Mouse (Mus musculus) heart, postnatal 0 days (tissue): Measurements from ENCODE around the gene Dgkz. TPM values are rescaled to one million over a fixed set of nuclear protein-coding genes. Genes with fewer than 3 reads are reported as not detected.

Experiments
- ATAC-seq: fragments of 200-750 bp; cut with Nextera tagmentation; 2 replicates; pipeline ENCODE4 v1.8.0; 2017; ENCODE audit warnings: low read depth, moderate number of reproducible peaks, moderate library complexity; ENCODE audit not compliant: insufficient read depth
- DNase-seq: peaks from one replicate; pipeline ENCODE4 v3.0.0-alpha.2; 2016; ENCODE audit warnings: low spot score
- H3K27ac ChIP-seq: fragments of 300-500 bp; sonication (generic); 2 replicates; pipeline ENCODE4 v1.5.1; 2014; ENCODE audit warnings: low read depth, mild to moderate bottlenecking
- H3K27me3 ChIP-seq: fragments of 300-500 bp; sonication (generic); 2 replicates; pipeline ENCODE4 v1.6.1; 2014; ENCODE audit warnings: low read length, mixed read lengths; ENCODE audit not compliant: control insufficient read depth, insufficient read depth
- H3K36me3 ChIP-seq: fragments of 300-500 bp; sonication (generic); replicated peaks from 2 replicates; pipeline ENCODE4 v1.6.1; 2014; ENCODE audit warnings: low read length, mixed read lengths; ENCODE audit not compliant: control insufficient read depth, insufficient read depth
- H3K4me1 ChIP-seq: fragments of 300-500 bp; sonication (generic); 2 replicates; pipeline ENCODE4 v1.6.1; 2014; ENCODE audit warnings: antibody characterized with exemption; ENCODE audit not compliant: control insufficient read depth, insufficient read depth
- H3K4me2 ChIP-seq: fragments of 300-500 bp; sonication (generic); 2 replicates; pipeline ENCODE4 v1.6.1; 2014; ENCODE audit warnings: low read depth, mild to moderate bottlenecking, low read length, moderate library complexity
- H3K4me3 ChIP-seq: fragments of 300-500 bp; sonication (generic); 2 replicates; pipeline ENCODE4 v1.5.1; 2014; ENCODE audit warnings: low read depth, low read length
- H3K9ac ChIP-seq: fragments of 300-500 bp; sonication (generic); replicated peaks from 2 replicates; pipeline ENCODE4 v1.6.1; 2014; ENCODE audit warnings: low read depth, low read length, mixed read lengths
- H3K9me3 ChIP-seq: fragments of 300-500 bp; sonication (generic); replicated peaks from 2 replicates; pipeline ENCODE4 v1.6.1; 2016; ENCODE audit warnings: low read length; ENCODE audit not compliant: control insufficient read depth
- CTCF ChIP-seq: IDR thresholded peaks from 2 replicates; pipeline ENCODE4 v1.5.1; 2016; ENCODE audit warnings: antibody characterized with exemption, control low read depth, low read depth
- EP300 ChIP-seq: IDR thresholded peaks from 2 replicates; pipeline ENCODE4 v1.6.1; 2016; ENCODE audit warnings: antibody characterized with exemption, low read depth
- WGBS: fragments of 180-500 bp; shearing (Covaris S2); extraction: QIAGEN DNeasy Blood & Tissue Kit; methylation state at CpG from one replicate; pipeline ENCODE4 v1.1.7; 2014; 5-methylcytosine and 5-hydroxymethylcytosine counted together
- polyA plus RNA-seq: library from polyadenylated mRNA; unstranded; fragments of >200 nt; fragmentation: Nextera tagmentation; extraction: Ambion mirVana; gene quantifications from 2 replicates; pipeline ENCODE4 v1.2.1, GENCODE M21; 2015
- total RNA-seq: library from RNA; depleted of rRNA; stranded (reverse); fragments of >200 nt; gene quantifications from 2 replicates; pipeline ENCODE4 v1.2.3, GENCODE M21; 2014; ENCODE audit warnings: low replicate concordance

Gene Dgkz
- total and polyA plus RNA-seq, 2 experiments from 2014 or later = 26.2 to 77.9 TPM

GRCm38 (mm10) chr2:91958701-91959457, 16.8 kb downstream of the Dgkz start:
- 46% methylated on average over 10 of the region's 10 CpGs for WGBS
- Histone ChIP-seq H3K4me3 (no peak overlapping the region), H3K27ac (no peak overlapping the region), H3K9me3 (no peaks in the 10 kb centered on the region), H3K4me1 (peaks cover 59% of the 10 kb centered on the region), H3K4me2 (no peak overlapping the region), H3K36me3 (no peaks in the 10 kb centered on the region), H3K9ac (no peak overlapping the region), H3K27me3 (no peaks in the 10 kb centered on the region)
- DNase-seq (peak; percentile 76), ATAC-seq (no peak)
- TF ChIP-seq CTCF (peak; percentile 74), EP300 (no peak)

GRCm38 (mm10) chr2:91958049-91958448, 17.6 kb downstream of the Dgkz start:
- no peak for TF ChIP-seq EP300
- TF ChIP-seq CTCF = no peak
- H3K4me3 ChIP-seq = no peak overlapping the region
- no peaks in the 10 kb centered on the region for H3K27me3 ChIP-seq
- H3K4me2 ChIP-seq = no peak overlapping the region
- H3K4me1 ChIP-seq = peaks cover 67% of the 10 kb centered on the region
- DNase-seq (no peak), ATAC-seq (no peak)
- H3K36me3 ChIP-seq = no peaks in the 10 kb centered on the region
- H3K9me3 ChIP-seq = no peaks in the 10 kb centered on the region
- no peak overlapping the region for H3K9ac ChIP-seq
- 73% methylated on average over 8 of the region's 8 CpGs for WGBS
- H3K27ac ChIP-seq = no peak overlapping the region

GRCm38 (mm10) chr2:91957096-91957495, 18.6 kb downstream of the Dgkz start:
- Histone ChIP-seq H3K9me3 (no peaks in the 10 kb centered on the region), H3K27ac (peak overlapping the region; percentile 72), H3K9ac (no peak overlapping the region), H3K27me3 (no peaks in the 10 kb centered on the region), H3K4me2 (peak overlapping the region; percentile 41; the same call in 1 of the 2 replicates), H3K4me3 (no peak overlapping the region), H3K4me1 (peaks cover 60% of the 10 kb centered on the region), H3K36me3 (no peaks in the 10 kb centered on the region)
- TF ChIP-seq CTCF (no peak), EP300 (no peak)
- ATAC-seq = peak; percentile 54
- DNase-seq = peak; percentile 64
- 4% methylated on average over 4 of the region's 4 CpGs for WGBS

- H3K27me3 ChIP-seq = no peaks in the 10 kb centered on the region
- TF ChIP-seq CTCF (no peak), EP300 (no peak)
- no peaks in the 10 kb centered on the region for H3K36me3 ChIP-seq
- peaks cover 53% of the 10 kb centered on the region for H3K4me1 ChIP-seq
- no peak overlapping the region for H3K27ac ChIP-seq
- H3K4me3 ChIP-seq = no peak overlapping the region
- H3K9me3 ChIP-seq = no peaks in the 10 kb centered on the region
- no peak overlapping the region for H3K4me2 ChIP-seq
- 81% methylated on average over 6 of the region's 6 CpGs for WGBS
- DNase-seq (no peak), ATAC-seq (no peak)
- H3K9ac ChIP-seq = no peak overlapping the region
Observed at GRCm38 (mm10) chr2:91955875-91956274, 19.8 kb downstream of the Dgkz start.

GRCm38 (mm10) chr2:91955121-91955591, 20.5 kb downstream of the Dgkz start:
- Histone ChIP-seq H3K9me3 (no peaks in the 10 kb centered on the region), H3K27ac (peak overlapping the region; percentile 55), H3K9ac (no peak overlapping the region), H3K36me3 (no peaks in the 10 kb centered on the region), H3K4me1 (peaks cover 59% of the 10 kb centered on the region), H3K4me3 (no peak overlapping the region), H3K27me3 (no peaks in the 10 kb centered on the region), H3K4me2 (no peak overlapping the region)
- ATAC-seq = no peak
- DNase-seq = no peak
- 64% methylated on average over 4 of the region's 4 CpGs for WGBS
- TF ChIP-seq CTCF = no peak
- TF ChIP-seq EP300 = no peak

GRCm38 (mm10) chr2:91953825-91954224, 21.8 kb downstream of the Dgkz start:
- H3K27ac ChIP-seq = peak overlapping the region; percentile 81

More at GRCm38 (mm10) chr2:91953825-91954224, 21.8 kb downstream of the Dgkz start:
- H3K9ac ChIP-seq = no peak overlapping the region
- peak; percentile 88 for DNase-seq
- peak overlapping the region; percentile 5; the same call in 1 of the 2 replicates for H3K4me2 ChIP-seq
- peaks cover 67% of the 10 kb centered on the region for H3K4me1 ChIP-seq
- WGBS = 6% methylated on average over 5 of the region's 5 CpGs
- no peak overlapping the region for H3K4me3 ChIP-seq
- peak; percentile 52 for ATAC-seq
- H3K36me3 ChIP-seq = no peaks in the 10 kb centered on the region
- H3K27me3 ChIP-seq = no peaks in the 10 kb centered on the region
- TF ChIP-seq CTCF (no peak), EP300 (peak; percentile 73)
- H3K9me3 ChIP-seq = no peaks in the 10 kb centered on the region
